Mouse (Mus musculus) lung, adult 2 months (tissue): Measurements from ENCODE around the gene Fam98b. TPM values are rescaled to one million over a fixed set of nuclear protein-coding genes. Genes with fewer than 3 reads are reported as not detected.

ENCODE experiments used
- DNase-seq: peaks from one replicate; pipeline ENCODE4 v3.0.0; 2022
- H3K4me1 ChIP-seq: fragments of 200-500 bp; 2 replicates; pipeline ENCODE4 v1.6.1; 2011; ENCODE audit warnings: low read length; ENCODE audit not compliant: control insufficient read depth, insufficient read depth
- H3K4me3 ChIP-seq: fragments of 200-500 bp; replicated peaks from 2 replicates; pipeline ENCODE3; 2011; ENCODE audit warnings: low read depth, mild to moderate bottlenecking, control low read depth, low read length; ENCODE audit errors: extremely low read depth
- POLR2A ChIP-seq: fragments of 200-500 bp; IDR thresholded peaks from 2 replicates; pipeline ENCODE4 v1.6.1; 2011; ENCODE audit warnings: low read depth, mild to moderate bottlenecking, control low read depth, low read length, borderline replicate concordance; ENCODE audit errors: extremely low read depth
- WGBS: fragments of 180-500 bp; shearing (Covaris S2); methylation state at CpG from one replicate; pipeline ENCODE4 v1.1.7; 2018; 5-methylcytosine and 5-hydroxymethylcytosine counted together
- polyA plus RNA-seq: library from polyadenylated mRNA; depleted of rRNA; stranded (reverse); fragments of >200 nt; gene quantifications from 2 replicates; pipeline ENCODE4 v1.2.3, GENCODE M21; 2012; rRNA removed

The Fam98b gene
- polyA plus RNA-seq, 1 experiment: 6.5 TPM

- no peaks in the 10 kb centered on the region for H3K4me1 ChIP-seq
- TF ChIP-seq POLR2A: no peak
- DNase-seq: no peak
- 78% methylated on average over 3 of the region's 3 CpGs for WGBS
- H3K4me3 ChIP-seq: no peak overlapping the region
These were observed 69.5 kb downstream of the Fam98b start for GRCm38 (mm10) chr2:117318991-117319390.

Other genes starting within 250 kb of the Fam98b start
- 7.4 and 8.4 TPM in 2 replicates for gene Spred1, start 128.4 kb upstream of the Fam98b start, polyA plus RNA-seq
- 1.6 and 3.6 TPM in 2 replicates for gene Rasgrp1, start 93.3 kb downstream of the Fam98b start, polyA plus RNA-seq